Mouse (Mus musculus) E14TG2a.4 (cell line): ENCODE data around the gene Sgk2.
A peak's percentile ranks its signal among the peaks of the same experiment; 100 is the strongest.

ENCODE experiments used
- H3K27me3 ChIP-seq: 2 replicates; pipeline ENCODE4 v1.6.1; 2014; ENCODE audit warnings: low read length, control low read depth; ENCODE audit not compliant: insufficient read depth
- H3K36me3 ChIP-seq: 2 replicates; pipeline ENCODE4 v1.6.1; 2014; ENCODE audit warnings: low read length, control low read depth; ENCODE audit not compliant: insufficient read depth
- H3K4me1 ChIP-seq: replicated peaks from 2 replicates; pipeline ENCODE4 v1.6.1; 2014; ENCODE audit warnings: low read depth, low read length, control low read depth
- H3K4me3 ChIP-seq: replicated peaks from 2 replicates; pipeline ENCODE4 v1.5.1; 2014; ENCODE audit warnings: mild to moderate bottlenecking, low read length
- H3K9me3 ChIP-seq: 2 replicates; pipeline ENCODE4 v1.6.1; 2014; ENCODE audit warnings: low read length, control low read depth
- CTCF ChIP-seq: conservative IDR thresholded peaks from 2 replicates; pipeline ENCODE4 v1.5.1; 2014; ENCODE audit warnings: low read length
- NANOG ChIP-seq: IDR thresholded peaks from 2 replicates; pipeline ENCODE4 v1.6.1; 2014; ENCODE audit warnings: borderline replicate concordance, low read length, mixed read lengths
- POU5F1 ChIP-seq: IDR thresholded peaks from 2 replicates; pipeline ENCODE4 v1.6.1; 2014; ENCODE audit warnings: low read length, borderline replicate concordance

Gene Sgk2

DNA sequence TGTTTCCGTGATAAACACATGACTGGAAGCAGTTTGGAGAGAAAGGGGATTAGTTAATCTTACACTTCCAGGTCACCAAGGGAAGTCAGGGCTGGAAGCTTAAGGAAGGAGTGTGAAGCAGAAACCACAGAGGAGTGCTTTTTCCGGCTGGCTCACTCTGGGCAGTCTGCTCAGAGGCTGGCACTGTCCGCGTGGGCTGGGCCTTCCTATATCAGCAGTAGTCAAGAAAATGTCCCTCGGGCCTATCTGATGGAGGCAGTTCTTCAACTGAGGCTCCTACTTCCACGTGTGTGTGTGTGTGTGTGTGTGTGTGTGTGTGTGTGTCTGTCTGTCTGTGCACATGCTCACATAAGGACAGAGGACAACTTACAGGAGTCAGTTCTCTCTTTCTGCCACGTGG lies 52.8 kb downstream of the Sgk2 start:
- Histone ChIP-seq H3K4me3 (no peak overlapping the region), H3K27me3 (no peaks in the 10 kb centered on the region), H3K9me3 (peaks cover 25% of the 10 kb centered on the region), H3K4me1 (peaks cover 52% of the 10 kb centered on the region), H3K36me3 (peaks cover 89% of the 10 kb centered on the region)
- TF ChIP-seq NANOG = no peak
- TF ChIP-seq CTCF = no peak
- TF ChIP-seq POU5F1 = no peak

DNA sequence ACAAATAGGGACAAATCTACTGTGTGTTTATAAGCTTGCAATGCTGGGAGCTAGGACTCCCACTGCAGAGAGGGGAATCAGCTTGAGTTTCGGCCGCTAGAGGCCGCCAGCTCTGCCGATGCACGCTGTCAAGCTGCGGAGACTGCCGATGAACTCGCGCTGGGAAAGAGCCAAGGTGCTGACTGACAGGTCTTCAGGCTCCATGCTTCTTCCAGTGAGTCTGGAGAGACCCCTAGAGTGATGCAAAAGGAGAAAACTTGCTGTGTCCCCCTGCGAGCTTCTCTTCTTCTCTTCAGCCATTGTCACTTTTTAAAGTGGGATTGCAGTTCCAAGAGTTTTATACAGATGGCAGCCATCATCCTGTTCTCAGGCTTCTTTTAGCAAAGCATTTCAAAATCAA lies 61.0 kb downstream of the Sgk2 start:
- TF ChIP-seq CTCF = peak; percentile 93
- no peak for TF ChIP-seq POU5F1
- TF ChIP-seq NANOG = no peak
- H3K36me3 ChIP-seq = peaks cover 57% of the 10 kb centered on the region
- no peaks in the 10 kb centered on the region for H3K27me3 ChIP-seq
- no peak overlapping the region for H3K4me3 ChIP-seq
- peaks cover 51% of the 10 kb centered on the region for H3K4me1 ChIP-seq
- H3K9me3 ChIP-seq = no peaks in the 10 kb centered on the region

DNA sequence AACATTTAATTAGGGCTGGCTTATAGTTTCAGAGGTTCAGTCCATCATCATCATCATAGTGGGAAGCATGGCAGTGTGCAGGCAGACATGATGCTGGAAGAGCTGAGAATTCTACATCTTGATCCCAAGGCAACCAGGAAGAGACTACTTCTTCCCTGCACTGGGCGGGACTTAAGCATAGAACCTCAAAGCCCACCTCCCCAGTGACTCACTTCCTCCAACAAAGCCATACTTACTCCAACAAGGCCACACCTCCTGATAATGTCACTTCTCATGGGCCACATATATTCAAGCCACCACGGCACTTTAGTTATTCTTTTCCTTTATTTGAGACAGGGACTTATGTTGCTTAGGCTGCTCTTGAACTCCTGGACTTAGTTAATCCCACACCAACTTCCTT lies 62.0 kb downstream of the Sgk2 start:
- no peaks in the 10 kb centered on the region for H3K27me3 ChIP-seq
- H3K36me3 ChIP-seq = peaks cover 47% of the 10 kb centered on the region
- H3K4me3 ChIP-seq = peak overlapping the region; percentile 23; the same call in 1 of the 2 replicates
- no peak for TF ChIP-seq POU5F1
- no peak for TF ChIP-seq CTCF
- TF ChIP-seq NANOG = no peak
- H3K9me3 ChIP-seq = no peaks in the 10 kb centered on the region
- H3K4me1 ChIP-seq = peaks cover 61% of the 10 kb centered on the region

DNA sequence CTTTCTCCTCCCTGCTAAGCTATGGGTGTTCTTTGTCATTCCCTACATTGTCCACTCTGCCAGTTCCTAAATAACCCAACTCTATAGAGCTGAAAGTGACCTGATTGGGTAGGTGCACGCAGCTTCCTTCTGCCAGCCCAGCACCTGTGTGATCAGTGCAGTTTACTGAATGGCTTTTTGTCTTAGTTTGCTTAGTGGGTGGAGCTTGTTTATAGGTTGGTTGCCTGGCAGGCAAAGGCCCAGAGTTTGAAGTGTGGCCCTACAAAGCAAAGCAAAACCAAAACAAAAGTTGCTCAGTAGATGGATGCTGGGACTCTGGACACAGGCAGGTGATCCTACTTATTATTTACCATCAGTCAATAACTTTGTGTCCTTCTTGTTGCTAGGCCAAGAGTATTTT lies 64.6 kb downstream of the Sgk2 start:
- peak overlapping the region; percentile 99 for H3K4me3 ChIP-seq
- H3K27me3 ChIP-seq = no peaks in the 10 kb centered on the region
- peaks cover 38% of the 10 kb centered on the region for H3K36me3 ChIP-seq
- peaks cover 62% of the 10 kb centered on the region for H3K4me1 ChIP-seq
- H3K9me3 ChIP-seq = no peaks in the 10 kb centered on the region
- TF ChIP-seq NANOG (no peak), CTCF (no peak), POU5F1 (no peak)

DNA sequence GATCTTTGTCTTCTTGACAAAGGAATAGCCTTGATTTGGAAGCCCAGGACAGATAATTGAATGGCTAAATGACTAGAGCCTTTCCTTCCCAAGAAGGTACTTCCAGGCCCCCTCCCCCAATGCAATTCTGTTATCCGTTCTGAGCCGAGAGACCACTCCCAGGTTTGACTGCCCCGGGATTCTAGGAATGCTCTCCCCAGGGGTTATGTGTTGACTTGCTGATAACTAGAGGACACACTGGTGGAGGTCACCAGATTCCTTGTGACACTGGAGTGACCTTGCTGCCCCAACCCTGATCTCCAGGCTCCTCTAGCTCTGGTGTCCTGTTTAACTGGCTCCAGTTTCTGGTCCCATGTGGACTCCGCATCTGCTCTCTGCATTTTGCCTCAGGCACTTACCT lies 65.0 kb downstream of the Sgk2 start:
- peaks cover 66% of the 10 kb centered on the region for H3K4me1 ChIP-seq
- peak overlapping the region; percentile 99 for H3K4me3 ChIP-seq
- H3K36me3 ChIP-seq = peaks cover 38% of the 10 kb centered on the region
- H3K9me3 ChIP-seq = no peaks in the 10 kb centered on the region
- H3K27me3 ChIP-seq = no peaks in the 10 kb centered on the region
- TF ChIP-seq NANOG (peak; percentile 46; the same call in 1 of the 2 replicates), POU5F1 (no peak)

DNA sequence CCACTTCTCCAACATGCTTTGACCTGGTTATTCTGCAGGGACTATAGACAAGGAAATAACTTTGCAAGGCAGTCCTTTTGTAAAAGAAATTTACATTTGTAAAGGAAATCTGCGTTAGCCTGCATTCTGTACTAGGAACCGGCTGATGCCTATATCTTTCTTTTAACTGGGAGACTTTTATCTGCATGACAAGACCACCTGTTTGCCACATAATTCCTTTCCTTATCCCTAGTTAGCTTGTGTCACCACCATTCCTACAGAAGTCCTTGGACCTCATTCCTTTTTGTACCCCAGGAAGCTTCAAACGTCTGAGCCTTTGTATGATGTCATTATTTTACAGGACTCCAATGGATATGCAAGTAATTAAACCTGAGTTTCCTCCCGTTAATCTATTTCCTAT lies 65.7 kb downstream of the Sgk2 start:
- H3K36me3 ChIP-seq = peaks cover 37% of the 10 kb centered on the region
- no peaks in the 10 kb centered on the region for H3K9me3 ChIP-seq
- no peak for TF ChIP-seq CTCF
- no peak for TF ChIP-seq POU5F1
- no peak for TF ChIP-seq NANOG
- H3K4me3 ChIP-seq = peak overlapping the region; percentile 99
- H3K27me3 ChIP-seq = no peaks in the 10 kb centered on the region
- H3K4me1 ChIP-seq = peaks cover 69% of the 10 kb centered on the region

DNA sequence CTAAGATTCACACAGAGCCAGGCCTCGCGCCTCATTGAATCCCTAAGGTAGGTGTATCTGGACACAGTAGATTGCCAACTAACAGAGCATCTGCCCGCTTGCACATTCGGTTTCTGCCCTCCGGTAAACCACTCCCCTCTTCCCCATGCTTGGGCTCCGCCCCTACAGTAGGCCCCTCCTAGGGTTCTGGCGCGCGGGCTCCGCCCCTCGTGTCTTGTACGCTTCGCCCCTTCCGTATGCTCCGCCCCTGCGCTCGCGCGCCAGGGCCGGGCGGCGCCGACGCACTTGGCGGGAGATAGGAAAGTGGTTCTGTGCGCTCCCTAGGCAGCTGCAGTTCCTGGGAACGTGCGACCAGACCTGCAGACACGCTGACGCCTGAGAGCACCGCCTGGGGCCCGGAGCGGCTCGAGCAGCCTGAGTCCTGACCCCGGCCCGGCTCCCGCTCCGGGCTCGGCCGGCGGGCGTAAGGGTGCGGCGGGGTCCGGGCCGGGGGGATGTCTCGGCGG lies 67.3 kb downstream of the Sgk2 start, which contains the start of gene Mybl2:
Gene Mybl2 (plus strand): TSS at position 353 of the 506 bp plus-strand sequence.
- no peaks in the 10 kb centered on the region for H3K27me3 ChIP-seq
- no peaks in the 10 kb centered on the region for H3K9me3 ChIP-seq
- peak within 1 kb of the TSS; percentile 99 for H3K4me3 ChIP-seq
- H3K4me1 ChIP-seq = peaks cover 66% of the 10 kb centered on the region
- H3K36me3 ChIP-seq = peaks cover 38% of the 10 kb centered on the region
- TF ChIP-seq CTCF (no peak), POU5F1 (no peak)

DNA sequence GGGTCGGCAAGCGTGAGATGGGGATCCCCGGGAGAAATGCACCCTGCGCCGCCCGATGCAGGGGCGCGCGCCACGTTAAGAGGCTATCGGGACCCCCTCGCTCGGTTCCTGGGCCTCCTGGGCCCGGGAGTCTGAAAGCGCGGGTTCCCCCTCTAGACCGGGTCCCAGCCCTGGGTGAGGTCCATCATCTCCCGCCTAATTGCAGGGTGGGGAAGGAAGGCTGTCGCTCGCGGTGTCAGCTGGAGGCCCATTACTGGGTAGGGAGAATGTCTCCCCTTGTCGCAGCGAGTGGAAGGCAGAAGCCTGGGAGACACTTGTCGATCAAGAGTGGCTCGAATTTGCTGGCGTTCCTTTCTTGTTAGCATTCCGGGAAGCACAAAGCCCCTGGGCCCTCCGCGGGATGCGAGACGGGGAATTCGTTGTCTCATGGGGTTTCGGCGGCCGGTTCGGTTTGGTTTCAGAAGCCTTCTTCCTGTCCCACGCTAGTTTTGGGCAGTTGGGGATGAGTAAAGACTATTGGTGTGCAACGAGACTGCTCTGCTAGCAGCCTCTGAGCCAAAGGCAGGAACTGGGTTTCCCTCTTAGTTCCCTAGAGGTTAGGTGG lies 67.9 kb downstream of the Sgk2 start:
- H3K4me1 ChIP-seq = peaks cover 66% of the 10 kb centered on the region
- H3K4me3 ChIP-seq = peak overlapping the region; percentile 99
- H3K36me3 ChIP-seq = peaks cover 44% of the 10 kb centered on the region
- TF ChIP-seq POU5F1 (no peak), NANOG (no peak), CTCF (no peak)
- H3K27me3 ChIP-seq = no peaks in the 10 kb centered on the region
- no peaks in the 10 kb centered on the region for H3K9me3 ChIP-seq

DNA sequence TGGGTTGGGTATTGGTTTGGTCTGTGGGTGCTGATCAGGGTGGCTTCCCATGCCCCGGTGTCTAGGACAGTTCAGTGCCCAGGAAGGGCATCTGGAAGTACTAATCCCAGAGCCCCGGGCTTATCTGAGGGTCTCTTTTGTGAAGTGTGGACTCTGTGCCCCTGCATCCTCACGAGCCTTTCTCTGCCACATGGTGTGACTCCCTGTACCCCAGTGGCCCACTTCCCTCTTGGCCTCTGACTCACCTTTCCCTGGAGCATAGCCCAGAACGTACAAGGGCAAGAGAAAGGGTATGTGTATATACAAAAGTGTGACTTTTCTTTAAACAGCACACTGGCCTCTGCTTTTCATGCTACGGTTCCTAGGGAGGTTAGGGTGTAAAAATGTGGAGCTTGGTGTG lies 68.6 kb downstream of the Sgk2 start:
- TF ChIP-seq CTCF (no peak), POU5F1 (no peak), NANOG (no peak)
- H3K4me1 ChIP-seq = peaks cover 64% of the 10 kb centered on the region
- H3K36me3 ChIP-seq = peaks cover 48% of the 10 kb centered on the region
- no peaks in the 10 kb centered on the region for H3K27me3 ChIP-seq
- H3K9me3 ChIP-seq = no peaks in the 10 kb centered on the region
- peak overlapping the region; percentile 99 for H3K4me3 ChIP-seq
